Mouse (Mus musculus) bone marrow, adult 2 months (tissue): ENCODE measurements around the gene Atp11a.

ENCODE experiments used
- CTCF ChIP-seq: fragments of 200-500 bp; IDR thresholded peaks from 2 replicates; pipeline ENCODE4 v1.5.1; 2011; ENCODE audit warnings: low read length, control low read depth; ENCODE audit not compliant: control insufficient read depth, insufficient read depth
- POLR2A ChIP-seq: fragments of 200-500 bp; IDR thresholded peaks from 2 replicates; pipeline ENCODE4 v1.6.1; 2011; ENCODE audit warnings: low read depth, mild to moderate bottlenecking, control low read depth, low read length, borderline replicate concordance; ENCODE audit not compliant: control insufficient read depth

DNA sequence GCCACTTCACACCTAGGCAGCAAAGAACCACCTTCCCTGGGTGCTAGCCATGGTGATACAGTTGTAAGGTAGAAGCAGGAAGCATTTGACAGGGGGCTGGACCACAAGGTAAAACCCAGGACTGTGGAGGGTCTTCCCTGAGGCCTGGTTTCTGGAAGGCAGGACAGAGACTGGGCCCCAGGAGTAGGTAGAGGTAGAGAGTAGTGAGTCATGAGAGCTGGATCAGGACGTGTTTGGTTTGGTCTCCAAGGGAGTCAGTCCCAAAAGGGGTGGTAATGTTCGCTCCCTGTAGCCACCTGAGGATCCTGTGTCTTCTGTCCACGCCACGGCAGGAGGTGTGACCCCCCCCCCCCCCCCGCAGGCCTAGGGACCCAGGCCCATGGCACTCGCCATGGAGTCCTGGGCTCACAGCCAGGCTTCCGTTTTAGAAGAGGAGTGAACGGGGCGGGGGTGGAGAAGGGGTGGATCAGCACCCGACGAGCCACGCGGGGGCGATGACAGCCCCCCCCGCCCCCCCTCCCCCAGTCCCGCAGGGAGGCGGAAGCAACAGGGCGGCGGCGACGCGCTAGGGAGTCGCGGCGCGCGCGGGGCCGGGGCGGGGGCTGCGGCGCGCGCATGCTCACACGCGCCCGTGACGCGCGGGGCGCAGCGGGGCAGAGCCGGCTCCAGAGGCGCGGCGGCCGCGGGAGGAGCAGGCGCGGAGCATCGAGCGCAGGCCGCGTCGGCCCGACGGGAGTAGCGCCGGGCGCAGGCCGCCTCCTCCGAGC is at the start of gene Atp11a:
- TF ChIP-seq POLR2A, result peak; percentile 35; the same call in 1 of the 2 replicates
- TF ChIP-seq CTCF, result no peak
